Mouse (Mus musculus): ENCODE data around the gene Erfe. TPM values are rescaled to one million over a fixed set of nuclear protein-coding genes. Genes with fewer than 3 reads are reported as not detected.
A peak's percentile ranks its signal among the peaks of the same experiment; 100 is the strongest.

Erfe gene
- polyA plus RNA-seq, 1 experiment from 2014 or later: 3.2 TPM

DNA sequence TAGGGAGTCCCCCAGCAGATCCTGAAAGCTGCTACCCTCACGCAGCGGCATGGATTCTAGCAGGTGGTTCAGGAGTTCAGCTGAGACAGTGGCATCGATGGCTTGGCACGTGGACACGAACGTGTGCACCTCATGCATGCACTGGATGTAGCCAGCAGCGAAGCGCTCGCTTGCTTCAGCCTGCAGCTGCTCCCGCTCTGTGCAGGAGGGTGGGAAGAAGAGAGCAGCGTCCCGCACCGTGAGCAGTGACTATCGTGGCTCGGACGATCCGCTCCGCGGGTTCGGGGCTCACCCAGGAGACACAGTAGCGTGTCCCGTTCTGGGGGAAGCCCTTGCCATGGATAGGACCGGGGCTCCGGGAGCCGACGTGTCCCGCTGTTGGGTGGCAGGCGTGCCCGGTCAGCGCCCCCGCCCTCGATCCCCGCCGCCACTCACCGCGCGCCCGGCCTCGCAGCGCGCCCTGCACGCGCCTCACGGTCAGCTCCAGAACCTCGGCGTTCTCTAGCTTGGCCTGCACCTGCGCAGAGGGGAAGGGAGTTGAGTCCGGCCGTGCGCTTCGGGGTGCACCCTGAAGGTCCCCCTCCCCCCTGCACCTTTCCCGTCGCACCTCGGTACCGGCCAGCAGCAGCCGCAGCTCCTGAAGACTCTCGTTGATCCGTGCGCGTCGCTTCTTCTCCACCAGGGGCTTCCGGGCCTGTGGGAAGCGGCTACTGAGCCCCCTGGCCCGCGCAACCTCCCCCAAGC is 46.2 kb downstream of the Erfe start:
- peaks cover 30% of the 10 kb centered on the region for H3K4me1 ChIP-seq (replicated peaks)
- peak overlapping the region; percentile 53; the same call in 1 of the 2 replicates for H3K27ac ChIP-seq (replicated peaks)
- peak; percentile 43 for ATAC-seq (ENCODE audit: insufficient read depth)
- H3K4me3 ChIP-seq (replicated peaks): peak overlapping the region; percentile 76
- peaks cover 33% of the 10 kb centered on the region for H3K27me3 ChIP-seq
- H3K36me3 ChIP-seq (replicated peaks): no peaks in the 10 kb centered on the region; the same call in 1 of the 2 replicates
- H3K9me3 ChIP-seq (replicated peaks): no peaks in the 10 kb centered on the region
- peak overlapping the region; percentile 97 for H3K4me2 ChIP-seq
- H3K9ac ChIP-seq: peak overlapping the region; percentile 70
- WGBS (ENCODE audit: insufficient replicate concordance): 4% methylated on average over 62 of the region's 65 CpGs

DNA sequence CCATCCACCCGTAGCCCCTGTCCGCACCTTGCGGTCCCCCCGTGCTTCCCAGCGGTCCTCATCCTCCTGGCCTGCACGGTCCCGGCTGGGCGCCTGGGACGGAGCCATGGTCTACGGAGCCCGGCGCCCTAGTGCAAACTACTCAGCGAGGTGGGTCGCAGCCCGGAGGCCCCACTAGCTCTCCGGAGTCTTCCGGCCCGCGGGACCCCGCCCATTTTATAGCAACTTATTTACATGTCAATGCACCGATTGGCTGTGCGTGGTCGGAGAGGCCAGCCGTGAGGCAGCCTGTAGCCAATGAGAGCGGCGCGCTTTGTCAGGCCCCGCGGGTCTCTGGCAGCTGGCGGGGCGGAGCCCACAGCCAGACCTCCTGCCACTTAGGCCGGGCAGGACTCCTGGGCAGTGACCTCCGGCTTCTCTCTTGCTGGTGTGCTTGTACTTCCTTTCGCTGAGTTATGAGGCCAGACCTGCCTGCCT is 46.8 kb downstream of the Erfe start:
- under 1% methylated on average over 34 of the region's 34 CpGs for WGBS (ENCODE audit: insufficient replicate concordance)
- H3K4me2 ChIP-seq: peak overlapping the region; percentile 97
- H3K9me3 ChIP-seq (replicated peaks): no peaks in the 10 kb centered on the region
- peak overlapping the region; percentile 70 for H3K9ac ChIP-seq
- peaks cover 6% of the 10 kb centered on the region; the same call in 1 of the 2 replicates for H3K36me3 ChIP-seq (replicated peaks)
- peaks cover 33% of the 10 kb centered on the region for H3K27me3 ChIP-seq
- peak overlapping the region; percentile 67 for H3K27ac ChIP-seq (replicated peaks)
- H3K4me1 ChIP-seq (replicated peaks): peaks cover 30% of the 10 kb centered on the region
- peak overlapping the region; percentile 76 for H3K4me3 ChIP-seq (replicated peaks)
- ATAC-seq (ENCODE audit: insufficient read depth): peak; percentile 92

DNA sequence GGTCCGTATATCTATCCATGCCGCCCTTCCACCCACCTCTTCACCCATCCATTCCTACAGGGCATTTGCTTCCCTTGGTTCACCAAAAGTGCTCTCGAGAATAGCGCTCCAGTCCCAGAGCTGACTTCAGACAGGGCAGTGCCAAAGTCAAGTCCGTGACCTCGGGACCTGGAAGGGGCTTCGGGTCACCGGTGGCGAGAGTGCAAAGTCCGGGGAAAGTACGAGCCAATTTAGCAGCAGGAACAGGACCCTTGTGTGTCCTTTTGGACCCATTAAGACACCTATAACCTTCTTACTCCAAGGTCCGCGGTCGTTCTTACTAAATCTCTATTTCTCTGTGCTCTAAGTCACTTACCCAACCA is 47.3 kb downstream of the Erfe start:
- no peak; the same call in none of the 2 replicates for ATAC-seq (ENCODE audit: insufficient read depth)
- under 1% methylated on average over 14 of the region's 14 CpGs for WGBS (ENCODE audit: insufficient replicate concordance)
- Histone ChIP-seq H3K9ac (peak overlapping the region; percentile 46), H3K27me3 (peaks cover 33% of the 10 kb centered on the region), H3K4me1 (replicated peaks) (peaks cover 30% of the 10 kb centered on the region), H3K36me3 (replicated peaks) (peaks cover 6% of the 10 kb centered on the region), H3K4me2 (peak overlapping the region; percentile 97), H3K27ac (replicated peaks) (peak overlapping the region; percentile 67), H3K9me3 (replicated peaks) (no peaks in the 10 kb centered on the region), H3K4me3 (replicated peaks) (peak overlapping the region; percentile 76)

GRCm38 (mm10) chr1:91413898-91414594 is 47.8 kb downstream of the Erfe start, which contains the start of gene Hes6:
Gene Hes6, minus strand, starts transcription at chr1:91414038.
- Histone ChIP-seq H3K4me1 (replicated peaks) (peaks cover 30% of the 10 kb centered on the region), H3K27me3 (peaks cover 33% of the 10 kb centered on the region), H3K27ac (replicated peaks) (peak within 1 kb of the TSS; percentile 67), H3K9ac (peak within 1 kb of the TSS; percentile 70), H3K36me3 (replicated peaks) (peaks cover 6% of the 10 kb centered on the region), H3K9me3 (replicated peaks) (no peaks in the 10 kb centered on the region), H3K4me2 (peak within 1 kb of the TSS; percentile 97), H3K4me3 (replicated peaks) (peak within 1 kb of the TSS; percentile 76)
- under 1% methylated on average over 39 of the region's 39 CpGs for WGBS (ENCODE audit: insufficient replicate concordance)
- ATAC-seq (ENCODE audit: insufficient read depth): no peak

GRCm38 (mm10) chr1:91414903-91415302 is 48.7 kb downstream of the Erfe start:
- Histone ChIP-seq H3K9me3 (replicated peaks) (no peaks in the 10 kb centered on the region), H3K4me1 (replicated peaks) (peaks cover 30% of the 10 kb centered on the region), H3K27me3 (peaks cover 33% of the 10 kb centered on the region), H3K9ac (no peak overlapping the region), H3K27ac (replicated peaks) (no peak overlapping the region), H3K4me2 (no peak overlapping the region), H3K4me3 (replicated peaks) (no peak overlapping the region), H3K36me3 (replicated peaks) (peaks cover 6% of the 10 kb centered on the region)
- ATAC-seq (ENCODE audit: insufficient read depth): no peak
- 73% methylated on average over 4 of the region's 4 CpGs for WGBS (ENCODE audit: insufficient replicate concordance)

DNA sequence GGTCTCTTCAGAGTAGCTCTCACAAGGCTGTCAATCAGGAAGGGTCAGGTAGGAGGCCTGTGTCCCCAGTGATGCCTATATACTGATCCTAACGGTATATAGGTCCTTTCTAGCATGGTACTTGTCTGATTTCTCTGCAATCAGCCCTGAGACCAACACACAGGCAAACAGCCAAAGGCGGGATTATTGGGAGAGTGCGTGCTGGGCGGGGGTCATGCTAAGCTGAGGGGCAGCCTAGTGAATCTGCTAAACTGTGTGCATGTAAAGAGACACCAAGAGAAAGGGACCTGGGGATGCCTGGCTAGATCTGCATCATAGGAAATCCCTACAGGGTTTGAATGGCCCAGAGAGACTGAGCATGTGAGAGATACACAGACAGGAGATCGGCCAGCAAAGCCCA is 49.1 kb downstream of the Erfe start:
- H3K4me2 ChIP-seq: no peak overlapping the region
- H3K36me3 ChIP-seq (replicated peaks): peaks cover 6% of the 10 kb centered on the region
- H3K27me3 ChIP-seq: peaks cover 33% of the 10 kb centered on the region
- H3K9me3 ChIP-seq (replicated peaks): no peaks in the 10 kb centered on the region
- 64% methylated on average over 5 of the region's 5 CpGs for WGBS (ENCODE audit: insufficient replicate concordance)
- ATAC-seq (ENCODE audit: insufficient read depth): no peak
- no peak overlapping the region for H3K4me3 ChIP-seq (replicated peaks)
- peaks cover 33% of the 10 kb centered on the region for H3K4me1 ChIP-seq (replicated peaks)
- no peak overlapping the region for H3K9ac ChIP-seq
- no peak overlapping the region for H3K27ac ChIP-seq (replicated peaks)

DNA sequence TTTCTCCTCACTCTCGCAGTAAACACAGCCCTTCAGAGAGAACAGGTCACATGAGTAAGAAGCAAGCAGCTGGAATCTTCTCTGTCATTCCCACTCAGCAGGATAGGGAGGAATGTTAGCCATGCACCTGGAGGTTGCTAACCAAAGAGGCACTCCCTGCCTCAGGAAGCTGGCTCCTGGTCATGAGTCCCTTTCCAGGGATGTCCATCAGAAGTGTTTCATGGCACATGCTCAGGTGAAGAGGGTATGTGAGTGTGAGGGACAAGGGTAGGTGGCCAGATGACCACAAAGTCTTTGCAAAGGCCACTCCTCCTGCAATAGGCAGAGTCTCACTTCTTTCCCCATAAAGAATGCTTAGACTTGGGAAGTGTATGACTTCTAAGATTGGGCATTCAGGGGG is 51.8 kb downstream of the Erfe start:
- no peak for ATAC-seq (ENCODE audit: insufficient read depth)
- H3K4me2 ChIP-seq: no peak overlapping the region
- peaks cover 16% of the 10 kb centered on the region for H3K27me3 ChIP-seq
- no peaks in the 10 kb centered on the region for H3K9me3 ChIP-seq (replicated peaks)
- H3K27ac ChIP-seq (replicated peaks): no peak overlapping the region
- peaks cover 28% of the 10 kb centered on the region for H3K4me1 ChIP-seq (replicated peaks)
- no peak overlapping the region for H3K4me3 ChIP-seq (replicated peaks)
- peaks cover 6% of the 10 kb centered on the region for H3K36me3 ChIP-seq (replicated peaks)
- WGBS (ENCODE audit: insufficient replicate concordance): 44% methylated on average over 1 of the region's 1 CpGs
- no peak overlapping the region for H3K9ac ChIP-seq

DNA sequence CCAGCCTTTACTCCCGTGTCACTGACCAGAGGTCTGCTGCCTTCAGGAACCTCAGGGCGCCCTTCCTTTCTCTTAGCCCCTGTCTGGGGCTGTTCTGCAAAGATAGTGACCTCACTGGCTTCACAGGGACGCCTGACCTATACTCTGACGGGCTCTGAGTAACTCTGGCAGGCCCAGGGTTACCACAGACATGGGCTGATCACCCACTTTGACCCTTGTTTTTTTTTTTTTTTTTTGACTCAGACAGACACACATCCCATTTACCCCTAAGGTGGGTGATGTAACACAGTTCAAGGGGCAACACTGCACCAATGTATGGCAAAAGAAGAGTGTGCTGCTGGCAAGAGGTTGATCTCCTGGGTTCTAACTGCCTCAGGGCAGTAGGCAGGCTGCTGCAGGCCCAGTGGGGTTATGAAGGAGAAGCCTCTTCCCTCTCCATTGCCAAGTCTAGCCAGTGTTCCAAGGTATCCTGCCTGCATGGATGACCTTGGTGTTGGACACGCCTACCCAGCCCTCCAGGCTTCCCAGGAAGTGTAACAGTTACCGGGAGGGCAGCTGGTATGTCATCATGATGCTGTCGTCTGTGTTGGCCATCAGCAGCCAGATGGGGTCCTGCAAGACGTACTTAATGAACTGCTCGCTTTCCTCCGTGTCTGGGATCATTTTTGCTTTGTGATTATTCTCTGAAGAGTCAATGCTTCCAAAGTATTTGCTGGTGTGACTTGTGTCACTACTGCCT is 53.8 kb downstream of the Erfe start:
- Histone ChIP-seq H3K27ac (replicated peaks) (peak overlapping the region; percentile 45; the same call in 1 of the 2 replicates), H3K9me3 (replicated peaks) (no peaks in the 10 kb centered on the region), H3K36me3 (replicated peaks) (peaks cover 9% of the 10 kb centered on the region), H3K27me3 (no peaks in the 10 kb centered on the region), H3K9ac (no peak overlapping the region), H3K4me1 (replicated peaks) (peaks cover 13% of the 10 kb centered on the region), H3K4me2 (no peak overlapping the region), H3K4me3 (replicated peaks) (no peak overlapping the region)
- ATAC-seq (ENCODE audit: insufficient read depth): peak; percentile 53
- 53% methylated on average over 10 of the region's 10 CpGs for WGBS (ENCODE audit: insufficient replicate concordance)

- Histone ChIP-seq H3K9me3 (replicated peaks) (no peaks in the 10 kb centered on the region), H3K27ac (replicated peaks) (no peak overlapping the region), H3K36me3 (replicated peaks) (peaks cover 14% of the 10 kb centered on the region), H3K27me3 (no peaks in the 10 kb centered on the region), H3K4me3 (replicated peaks) (no peak overlapping the region), H3K4me2 (no peak overlapping the region), H3K4me1 (replicated peaks) (peaks cover 13% of the 10 kb centered on the region), H3K9ac (no peak overlapping the region)
- WGBS (ENCODE audit: insufficient replicate concordance): 67% methylated on average over 8 of the region's 8 CpGs
- peak; percentile 16; the same call in 1 of the 2 replicates for ATAC-seq (ENCODE audit: insufficient read depth)
These were observed 54.4 kb downstream of the Erfe start for GRCm38 (mm10) chr1:91420601-91421065.
